Mouse (Mus musculus) embryonic facial prominence, embryonic 11.5 days (tissue): ENCODE data around the gene Trpv3. TPM values are rescaled to one million over a fixed set of nuclear protein-coding genes. Genes with fewer than 3 reads are reported as not detected.

Source experiments
- ATAC-seq: fragments of 200-750 bp; cut with Nextera tagmentation; replicated peaks from 2 replicates; pipeline ENCODE4 v1.8.0; 2017; ENCODE audit warnings: low read depth; ENCODE audit not compliant: insufficient number of reproducible peaks, low FRiP score, low TSS enrichment
- DNase-seq: peaks from one replicate; pipeline ENCODE4 v3.0.0-alpha.2; 2015; ENCODE audit warnings: low spot score
- H3K27ac ChIP-seq: fragments of 300-500 bp; sonication (generic); replicated peaks from 2 replicates; pipeline ENCODE4 v1.5.1; 2014; ENCODE audit warnings: mild to moderate bottlenecking, low read depth, low read length, control low read depth
- H3K27me3 ChIP-seq: fragments of 300-500 bp; sonication (generic); 2 replicates; pipeline ENCODE4 v1.6.1; 2014; ENCODE audit warnings: mild to moderate bottlenecking, low read length, moderate library complexity, mixed read lengths; ENCODE audit not compliant: control insufficient read depth, insufficient read depth
- H3K36me3 ChIP-seq: fragments of 300-500 bp; sonication (generic); replicated peaks from 2 replicates; pipeline ENCODE4 v1.6.1; 2014; ENCODE audit warnings: low read depth, mild to moderate bottlenecking, low read length, moderate library complexity, mixed read lengths; ENCODE audit not compliant: control insufficient read depth, insufficient read depth
- H3K4me1 ChIP-seq: fragments of 300-500 bp; sonication (generic); 2 replicates; pipeline ENCODE4 v1.6.1; 2014; ENCODE audit warnings: low read length, mixed read lengths; ENCODE audit not compliant: control insufficient read depth, insufficient read depth
- H3K4me2 ChIP-seq: fragments of 300-500 bp; sonication (generic); 2 replicates; pipeline ENCODE4 v1.6.1; 2014; ENCODE audit warnings: low read depth, mild to moderate bottlenecking, control low read depth, low read length, moderate library complexity
- H3K4me3 ChIP-seq: fragments of 300-500 bp; sonication (generic); 2 replicates; pipeline ENCODE4 v1.5.1; 2014; ENCODE audit warnings: low read depth, low read length, control low read depth
- H3K9ac ChIP-seq: fragments of 300-500 bp; sonication (generic); replicated peaks from 2 replicates; pipeline ENCODE4 v1.6.1; 2014; ENCODE audit warnings: mild to moderate bottlenecking, control low read depth, low read length
- H3K9me3 ChIP-seq: fragments of 300-500 bp; sonication (generic); replicated peaks from 2 replicates; pipeline ENCODE4 v1.6.1; 2016; ENCODE audit warnings: mild to moderate bottlenecking, low read length, inconsistent platforms, mixed read lengths; ENCODE audit not compliant: control insufficient read depth
- WGBS: fragments of 180-500 bp; shearing (Covaris S2); extraction: QIAGEN DNeasy Blood & Tissue Kit; methylation state at CpG from one replicate; pipeline ENCODE4 v1.1.7; 2014; 5-methylcytosine and 5-hydroxymethylcytosine counted together
- polyA plus RNA-seq: library from polyadenylated mRNA; unstranded; fragments of >200 nt; fragmentation: Nextera tagmentation; extraction: Ambion mirVana; gene quantifications from 2 replicates; pipeline ENCODE4 v1.2.1, GENCODE M21; 2014

The Trpv3 gene
- polyA plus RNA-seq, 1 experiment from 2014 or later = 0.03 TPM

- no peaks in the 10 kb centered on the region for H3K9me3 ChIP-seq
- no peaks in the 10 kb centered on the region for H3K27me3 ChIP-seq
- no peak overlapping the region for H3K4me2 ChIP-seq
- no peaks in the 10 kb centered on the region for H3K36me3 ChIP-seq
- no peak overlapping the region for H3K4me3 ChIP-seq
- 68% methylated on average over 2 of the region's 2 CpGs for WGBS
- H3K9ac ChIP-seq = no peak overlapping the region
- H3K4me1 ChIP-seq = no peaks in the 10 kb centered on the region
- no peak overlapping the region for H3K27ac ChIP-seq
- no peak for DNase-seq
- no peak for ATAC-seq
These were observed 34.7 kb upstream of the Trpv3 start for GRCm38 (mm10) chr11:73232513-73232912.

GRCm38 (mm10) chr11:73233992-73234391 is 33.2 kb upstream of the Trpv3 start, which contains the start of gene Trpv1:
Gene Trpv1 (plus strand): TSS chr11:73234292.
- no peak within 1 kb of the TSS for H3K4me2 ChIP-seq
- 71% methylated on average over 5 of the region's 5 CpGs for WGBS
- H3K27me3 ChIP-seq = no peaks in the 10 kb centered on the region
- ATAC-seq (no peak), DNase-seq (no peak)
- no peak within 1 kb of the TSS for H3K9ac ChIP-seq
- H3K9me3 ChIP-seq = no peaks in the 10 kb centered on the region
- no peak within 1 kb of the TSS for H3K27ac ChIP-seq
- no peaks in the 10 kb centered on the region for H3K36me3 ChIP-seq
- H3K4me3 ChIP-seq = no peak within 1 kb of the TSS
- no peaks in the 10 kb centered on the region for H3K4me1 ChIP-seq

- Histone ChIP-seq H3K4me3 (no peak overlapping the region), H3K9ac (no peak overlapping the region), H3K4me2 (no peak overlapping the region), H3K27me3 (no peaks in the 10 kb centered on the region), H3K36me3 (no peaks in the 10 kb centered on the region), H3K4me1 (no peaks in the 10 kb centered on the region), H3K27ac (no peak overlapping the region), H3K9me3 (no peaks in the 10 kb centered on the region)
- ATAC-seq (no peak), DNase-seq (peak; percentile 6)
- WGBS = 35% methylated on average over 5 of the region's 5 CpGs
These were observed 31.0 kb upstream of the Trpv3 start for GRCm38 (mm10) chr11:73235990-73236701.

- no peak overlapping the region for H3K4me3 ChIP-seq
- WGBS = 76% methylated on average over 3 of the region's 3 CpGs
- H3K27me3 ChIP-seq = no peaks in the 10 kb centered on the region
- no peak overlapping the region for H3K27ac ChIP-seq
- no peaks in the 10 kb centered on the region for H3K4me1 ChIP-seq
- H3K9me3 ChIP-seq = no peaks in the 10 kb centered on the region
- DNase-seq (no peak), ATAC-seq (no peak)
- no peak overlapping the region for H3K4me2 ChIP-seq
- H3K36me3 ChIP-seq = no peaks in the 10 kb centered on the region
- no peak overlapping the region for H3K9ac ChIP-seq
These were observed 30.5 kb upstream of the Trpv3 start for GRCm38 (mm10) chr11:73236731-73237130.

- ATAC-seq = no peak
- Histone ChIP-seq H3K4me2 (no peak overlapping the region), H3K4me3 (no peak overlapping the region), H3K9ac (no peak overlapping the region), H3K36me3 (no peaks in the 10 kb centered on the region), H3K9me3 (no peaks in the 10 kb centered on the region), H3K4me1 (no peaks in the 10 kb centered on the region), H3K27me3 (no peaks in the 10 kb centered on the region), H3K27ac (no peak overlapping the region)
- no peak for DNase-seq
- WGBS = 85% methylated on average over 6 of the region's 6 CpGs
These were observed 25.0 kb upstream of the Trpv3 start for GRCm38 (mm10) chr11:73242199-73242598.

DNA sequence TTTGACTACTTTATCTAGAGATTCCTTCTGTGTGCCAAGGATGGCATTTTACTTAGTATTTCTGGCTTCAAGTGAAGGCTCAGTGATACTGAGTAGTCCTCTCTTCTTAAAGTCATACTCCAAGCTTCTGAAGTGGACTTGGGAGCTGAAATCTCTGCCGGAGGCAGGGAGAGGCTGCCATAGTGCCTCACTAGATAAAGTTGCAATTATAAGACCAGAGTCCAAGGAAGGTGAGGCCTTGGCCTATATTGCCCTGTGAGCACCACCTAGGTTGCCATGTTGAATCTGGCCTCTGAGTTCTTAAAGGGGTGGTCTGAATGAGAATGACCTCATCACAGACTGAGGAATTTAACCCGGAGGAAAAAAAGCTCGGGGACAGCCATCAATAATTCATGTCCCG is 24.4 kb upstream of the Trpv3 start:
- no peaks in the 10 kb centered on the region for H3K36me3 ChIP-seq
- H3K9ac ChIP-seq = no peak overlapping the region
- no peak overlapping the region for H3K27ac ChIP-seq
- no peaks in the 10 kb centered on the region for H3K9me3 ChIP-seq
- no peaks in the 10 kb centered on the region for H3K4me1 ChIP-seq
- no peaks in the 10 kb centered on the region for H3K27me3 ChIP-seq
- WGBS = 91% methylated on average over 4 of the region's 4 CpGs
- no peak overlapping the region for H3K4me2 ChIP-seq
- H3K4me3 ChIP-seq = no peak overlapping the region
- no peak for ATAC-seq
- DNase-seq = no peak

DNA sequence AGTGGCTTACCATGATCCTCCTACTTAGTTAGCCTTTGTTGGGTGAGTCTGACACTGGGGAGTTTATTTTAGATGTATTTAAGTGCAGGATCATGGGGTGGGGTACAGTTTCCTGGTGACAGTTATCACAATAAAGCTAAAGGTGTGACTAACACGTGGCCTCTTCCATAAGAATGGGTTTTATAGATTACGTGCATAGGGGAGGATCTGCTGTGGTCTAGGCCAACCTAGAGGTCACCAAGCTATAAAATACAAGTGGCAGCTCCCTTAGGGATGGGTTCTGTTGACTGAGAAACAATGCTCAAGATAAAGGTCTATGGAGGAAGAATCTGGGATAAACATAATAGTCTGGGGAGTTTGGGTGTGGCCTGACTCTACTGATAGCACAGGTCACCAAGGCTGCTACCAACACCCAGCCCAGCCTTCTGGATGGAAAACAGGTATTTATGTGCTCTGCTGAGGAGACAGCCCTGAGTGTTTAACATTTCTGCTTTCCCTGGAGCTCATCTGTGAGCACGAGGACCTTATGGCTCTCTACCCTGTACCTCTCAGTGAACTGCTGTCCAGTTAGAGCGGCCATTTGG is 9.7 kb upstream of the Trpv3 start:
- Histone ChIP-seq H3K27ac (no peak overlapping the region), H3K9me3 (no peaks in the 10 kb centered on the region)
- no peak for ATAC-seq

GRCm38 (mm10) chr11:73258664-73259063 is 8.5 kb upstream of the Trpv3 start:
- H3K9me3 ChIP-seq = no peaks in the 10 kb centered on the region
- no peak overlapping the region for H3K27ac ChIP-seq
- H3K36me3 ChIP-seq = no peaks in the 10 kb centered on the region
- H3K4me2 ChIP-seq = no peak overlapping the region
- no peaks in the 10 kb centered on the region for H3K4me1 ChIP-seq
- DNase-seq (no peak), ATAC-seq (no peak)
- no peaks in the 10 kb centered on the region for H3K27me3 ChIP-seq
- H3K4me3 ChIP-seq = no peak overlapping the region
- H3K9ac ChIP-seq = no peak overlapping the region

More for the DNA sequence above, 9.7 kb upstream of the Trpv3 start:
- WGBS = 76% methylated on average over 4 of the region's 4 CpGs
- Histone ChIP-seq H3K36me3 (no peaks in the 10 kb centered on the region), H3K4me2 (no peak overlapping the region), H3K4me1 (no peaks in the 10 kb centered on the region), H3K27me3 (no peaks in the 10 kb centered on the region), H3K4me3 (no peak overlapping the region), H3K9ac (no peak overlapping the region)
- no peak for DNase-seq
